In genomic region chr5:25734318-25734717, GRCm38 (mm10) we compare ENCODE assay signal across 10 mouse cellular contexts. TPM values are rescaled to one million over a fixed set of nuclear protein-coding genes. Genes with fewer than 3 reads are reported as not detected.
DNase-seq lines count a peak whose midpoint lies in the region; TF ChIP-seq lines count a peak whose summit lies in the region.
"Had no signal": no experiment of that assay in that cellular context is flagged by ENCODE, and none has a peak within 500 bp of the region (broad histone marks: within the 10 kb centered on the region; RNA-seq: fewer than 3 reads in every experiment).

No protein-coding gene starts in this region.

- H3K36me3 ChIP-seq in small intestine, adult 2 months (ENCODE audit: control insufficient read depth, insufficient read depth, low read length): no peaks in the 10 kb centered on the region
- H3K36me3 ChIP-seq: heart, embryonic 13.5 days had no signal

- H3K27me3 ChIP-seq in small intestine, adult 2 months (ENCODE audit: control insufficient read depth, insufficient read depth, low read length): no peaks in the 10 kb centered on the region
- H3K27me3 ChIP-seq: heart, embryonic 13.5 days had no signal

- peak; percentile 82 for TF ChIP-seq CTCF in left cerebral cortex, adult 2 months (IDR thresholded peaks at IDR 0.05)
- peak; percentile 63; the same call in 1 of the 2 replicates for TF ChIP-seq CTCF in small intestine, adult 2 months (IDR thresholded peaks at IDR 0.05; ENCODE audit: extremely low read depth, insufficient read length, insufficient replicate concordance, low read depth, low read length)

- peak; percentile 32 to 82 for DNase-seq in adrenal gland, adult (ENCODE audit: inconsistent age in 2 of 2, low spot score in 1 of 2)
- DNase-seq in adrenal gland, postnatal 4 days (ENCODE audit: low spot score in 2 of 2): no peak
- DNase-seq in left cerebral cortex, adult 18-20 months (ENCODE audit: low spot score in 2 of 2): peak; percentile 59 to 62
- no peak for DNase-seq in left cerebral cortex, adult 11 months (ENCODE audit: low spot score)
- peak; percentile 42 for DNase-seq in ZHBTc4 (ENCODE audit: low read depth, low spot score)
- DNase-seq in embryo, embryonic 10.5 days (ENCODE audit: low spot score): peak; percentile 65
- peak; percentile 29 to 55 for DNase-seq in left cerebral cortex, adult 2 months (ENCODE audit: extremely low spot score in 1 of 2, low spot score in 2 of 2)

- intact Hi-C loops in left cerebral cortex, adult 2 months (cut with DNase I): loop anchor here (5.0 kb wide), 1 partner anchor 297 kb away; no protein-coding TSS in a partner anchor

- 0 out of 2 replicates have a peak, but pooled peaks cover 2% of the 10 kb centered on the region for H3K4me1 ChIP-seq in small intestine, adult 2 months (ENCODE audit: control insufficient read depth, insufficient read depth, insufficient read length, low read length)
- H3K4me1 ChIP-seq: heart, embryonic 13.5 days had no signal

- WGBS in small intestine, adult 2 months: 12% methylated on average over 1 of the region's 1 CpGs

- H3K27ac ChIP-seq in left cerebral cortex, adult 2 months: no peak overlapping the region
- H3K27ac ChIP-seq in small intestine, adult 2 months (ENCODE audit: insufficient read depth, low read depth, low read length): no peak overlapping the region
- H3K27ac ChIP-seq: heart, embryonic 13.5 days had no signal

- H3K4me3 ChIP-seq in left cerebral cortex, adult 2 months: no peak overlapping the region
- no peak overlapping the region for H3K4me3 ChIP-seq in small intestine, adult 2 months (ENCODE audit: low read depth, low read length)
- H3K4me3 ChIP-seq: heart, embryonic 13.5 days; megakaryocyte, embryonic 14.5 days had no signal

- no peak for TF ChIP-seq POLR2A in small intestine, adult 2 months (IDR thresholded peaks at IDR 0.05; ENCODE audit: low read depth, low read length)

RNA-seq across cellular contexts. Expression of gene Actr3b, which starts 25.5 kb away (rescaled TPM):
- 10 to 100 TPM; 10.6 to 11.9 TPM for total RNA-seq in adrenal gland, postnatal 4 days (2021)
- 100 to 1,000 TPM; 115 to 117 TPM for total RNA-seq in left cerebral cortex, adult 18-20 months (2021)
- 100 to 1,000 TPM; 110 to 123 TPM for total RNA-seq in left cerebral cortex, adult 2 months (2021)
- polyA plus RNA-seq in small intestine, adult 2 months (2012; rRNA removed): 0.08 and 0.09 TPM in 2 replicates

RNA-seq across cellular contexts. Expression of gene Xrcc2, which starts 28.7 kb away (rescaled TPM):
- 10 to 100 TPM in 1 of 2 experiments, 1 to 10 TPM in 1; 9.0 to 12.2 TPM for total RNA-seq in adrenal gland, postnatal 4 days (2021)
- 1 to 10 TPM; 6.0 to 6.9 TPM for total RNA-seq in left cerebral cortex, adult 18-20 months (2021)
- 1 to 10 TPM; 6.1 to 6.9 TPM for total RNA-seq in left cerebral cortex, adult 2 months (2021)
- polyA plus RNA-seq in small intestine, adult 2 months (2012; rRNA removed): 1.3 and 1.6 TPM in 2 replicates

Comparison
In these comparisons a context has a peak if more than half of its experiments do, and no peak if none do; other contexts are left out.
1. DNase-seq: peak in adrenal gland, adult (2 of 2), left cerebral cortex, adult 18-20 months (2 of 2), ZHBTc4 (single experiment), embryo, embryonic 10.5 days (single experiment) and left cerebral cortex, adult 2 months (2 of 2); none in adrenal gland, postnatal 4 days (0 of 2) and left cerebral cortex, adult 11 months (single experiment).
2. RNA of gene Actr3b, which starts 25.5 kb away (total RNA-seq): 110 to 123 TPM in left cerebral cortex, adult 2 months and 115 to 117 TPM in left cerebral cortex, adult 18-20 months; 10.6 to 11.9 TPM in adrenal gland, postnatal 4 days; every median in the first group is over 4 times any median in the second.